Mouse (Mus musculus): ENCODE data around the gene Slc25a22.

Slc25a22 gene

GRCm38 (mm10) chr7:141441460-141441859 is 3.8 kb upstream of the Slc25a22 start:
- in situ Hi-C loops (cut with MboI; ENCODE audit: unreplicated experiment in 2 of 2) = no loop called here

- in situ Hi-C loops (cut with MboI; ENCODE audit: unreplicated experiment in 2 of 2) = no loop called here
Measured at GRCm38 (mm10) chr7:141440613-141441012, 2.9 kb upstream of the Slc25a22 start.

GRCm38 (mm10) chr7:141439811-141440210 is 2.1 kb upstream of the Slc25a22 start:
- in situ Hi-C loops (cut with MboI; ENCODE audit: unreplicated experiment in 2 of 2) = no loop called here

- in situ Hi-C loops (cut with MboI; ENCODE audit: unreplicated experiment in 2 of 2) = no loop called here
Measured at GRCm38 (mm10) chr7:141439140-141439679, 1.5 kb upstream of the Slc25a22 start.

- in situ Hi-C loops (cut with MboI; ENCODE audit: unreplicated experiment in 2 of 2) = no loop called here
Measured at GRCm38 (mm10) chr7:141438201-141438968, 693 bp upstream of the Slc25a22 start.

- in situ Hi-C loops (cut with MboI; ENCODE audit: unreplicated experiment in 2 of 2) = no loop called here
Measured at GRCm38 (mm10) chr7:141436523-141436892, 1.2 kb downstream of the Slc25a22 start.

GRCm38 (mm10) chr7:141435856-141436522 is 1.7 kb downstream of the Slc25a22 start:
- in situ Hi-C loops (cut with MboI; ENCODE audit: unreplicated experiment in 2 of 2) = no loop called here

GRCm38 (mm10) chr7:141435129-141435855 is 2.4 kb downstream of the Slc25a22 start:
- in situ Hi-C loops (cut with MboI; ENCODE audit: unreplicated experiment in 2 of 2) = no loop called here

- in situ Hi-C loops (cut with MboI; ENCODE audit: unreplicated experiment in 2 of 2) = no loop called here
Measured at GRCm38 (mm10) chr7:141434464-141434863, 3.2 kb downstream of the Slc25a22 start.

- in situ Hi-C loops (cut with MboI; ENCODE audit: unreplicated experiment in 2 of 2) = no loop called here
Measured at GRCm38 (mm10) chr7:141433517-141434400, 3.9 kb downstream of the Slc25a22 start.

GRCm38 (mm10) chr7:141432741-141433516 is 4.8 kb downstream of the Slc25a22 start:
- in situ Hi-C loops (cut with MboI; ENCODE audit: unreplicated experiment in 2 of 2) = no loop called here

GRCm38 (mm10) chr7:141432186-141432611 is 5.5 kb downstream of the Slc25a22 start:
- in situ Hi-C loops (cut with MboI; ENCODE audit: unreplicated experiment in 2 of 2) = no loop called here

GRCm38 (mm10) chr7:141431434-141432185 is 6.1 kb downstream of the Slc25a22 start:
- in situ Hi-C loops (cut with MboI; ENCODE audit: unreplicated experiment in 2 of 2) = no loop called here

GRCm38 (mm10) chr7:141430585-141431240 is 7.0 kb downstream of the Slc25a22 start:
- in situ Hi-C loops (cut with MboI; ENCODE audit: unreplicated experiment in 2 of 2) = no loop called here

- in situ Hi-C loops (cut with MboI; ENCODE audit: unreplicated experiment in 2 of 2) = no loop called here
Measured at GRCm38 (mm10) chr7:141429840-141430584, 7.7 kb downstream of the Slc25a22 start.

GRCm38 (mm10) chr7:141429310-141429709 is 8.4 kb downstream of the Slc25a22 start, which contains the start of gene Cend1:
Cend1 (minus strand) TSS chr7:141429491.
- in situ Hi-C loops (cut with MboI; ENCODE audit: unreplicated experiment in 2 of 2) = no loop called here

- in situ Hi-C loops (cut with MboI; ENCODE audit: unreplicated experiment in 2 of 2) = no loop called here
Measured at GRCm38 (mm10) chr7:141428701-141429100, 9.0 kb downstream of the Slc25a22 start.

Data from v-Abl transformed pro-B cells (cell line).